Mouse (Mus musculus) midbrain, embryonic 16.5 days (tissue): ENCODE results near the gene Sox13. TPM values are rescaled to one million over a fixed set of nuclear protein-coding genes. Genes with fewer than 3 reads are reported as not detected.
"Not testable (repeated sequence)": the region's sequence is repeated elsewhere in the genome, so short reads cannot be mapped to it uniquely, and the experiment has no call there.

Source experiments
- ATAC-seq: fragments of 200-750 bp; cut with Nextera tagmentation; 2 replicates; pipeline ENCODE4 v1.8.0; 2017; ENCODE audit warnings: moderate TSS enrichment
- H3K27ac ChIP-seq: fragments of 300-500 bp; sonication (generic); 2 replicates; pipeline ENCODE4 v1.5.1; 2014; ENCODE audit warnings: mild to moderate bottlenecking, low read length, mixed read lengths
- H3K27me3 ChIP-seq: fragments of 300-500 bp; sonication (generic); 2 replicates; pipeline ENCODE4 v1.6.1; 2014; ENCODE audit warnings: low read depth, low read length, mixed read lengths; ENCODE audit not compliant: control insufficient read depth, insufficient read depth
- H3K36me3 ChIP-seq: fragments of 300-500 bp; sonication (generic); 2 replicates; pipeline ENCODE4 v1.6.1; 2014; ENCODE audit warnings: mild to moderate bottlenecking, low read length, moderate library complexity, mixed read lengths; ENCODE audit not compliant: control insufficient read depth, insufficient read depth
- H3K4me1 ChIP-seq: fragments of 300-500 bp; sonication (generic); 2 replicates; pipeline ENCODE4 v1.6.1; 2014; ENCODE audit warnings: mild to moderate bottlenecking, low read length, mixed read lengths; ENCODE audit not compliant: control insufficient read depth, insufficient read depth
- H3K4me2 ChIP-seq: fragments of 300-500 bp; sonication (generic); 2 replicates; pipeline ENCODE4 v1.6.1; 2014; ENCODE audit warnings: mild to moderate bottlenecking, low read length, mixed read lengths
- H3K4me3 ChIP-seq: fragments of 300-500 bp; sonication (generic); 2 replicates; pipeline ENCODE4 v1.5.1; 2014; ENCODE audit warnings: low read depth, mild to moderate bottlenecking, low read length, moderate library complexity, mixed read lengths
- H3K9ac ChIP-seq: fragments of 300-500 bp; sonication (generic); 2 replicates; pipeline ENCODE4 v1.6.1; 2014; ENCODE audit warnings: low read depth, low read length, mixed read lengths
- H3K9me3 ChIP-seq: fragments of 300-500 bp; sonication (generic); replicated peaks from 2 replicates; pipeline ENCODE4 v1.6.1; 2014; ENCODE audit warnings: mild to moderate bottlenecking, low read length, mixed read lengths; ENCODE audit not compliant: control insufficient read depth, poor library complexity, severe bottlenecking
- WGBS: fragments of 180-500 bp; shearing (Covaris S2); extraction: QIAGEN DNeasy Blood & Tissue Kit; methylation state at CpG from one replicate; pipeline ENCODE4 v1.1.7; 2014; 5-methylcytosine and 5-hydroxymethylcytosine counted together
- polyA plus RNA-seq: library from polyadenylated mRNA; unstranded; fragments of >200 nt; fragmentation: Nextera tagmentation; extraction: Ambion mirVana; gene quantifications from 2 replicates; pipeline ENCODE4 v1.2.1, GENCODE M21; 2015

Sox13 gene
- polyA plus RNA-seq, 1 experiment from 2014 or later: 5.3 TPM

DNA sequence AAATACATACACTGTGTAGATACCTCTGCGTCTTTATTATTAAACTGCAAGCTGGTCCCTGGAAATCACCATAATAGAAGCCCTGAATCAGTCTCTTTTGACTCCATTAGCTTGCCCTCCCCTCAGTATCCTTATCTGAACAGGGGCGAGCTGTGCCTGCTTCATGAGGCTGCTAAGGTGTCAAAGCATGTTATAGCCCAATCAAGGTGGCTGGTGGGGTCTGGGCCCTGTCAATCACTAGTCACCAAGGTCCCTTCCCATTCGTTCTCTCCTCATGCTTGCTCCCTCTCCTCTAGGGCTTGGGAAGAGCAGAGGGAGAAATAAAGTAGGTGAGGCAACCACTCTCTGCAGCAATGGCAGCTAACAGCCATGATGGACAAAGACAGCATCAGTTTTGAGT, 77.0 kb downstream of the Sox13 start:
- Histone ChIP-seq H3K36me3 (no peaks in the 10 kb centered on the region), H3K9me3 (no peaks in the 10 kb centered on the region), H3K4me1 (no peaks in the 10 kb centered on the region), H3K27ac (no peak overlapping the region), H3K4me3 (no peak overlapping the region), H3K4me2 (no peak overlapping the region), H3K27me3 (no peaks in the 10 kb centered on the region), H3K9ac (no peak overlapping the region)
- no peak for ATAC-seq
- 73% methylated on average over 3 of the region's 3 CpGs for WGBS

DNA sequence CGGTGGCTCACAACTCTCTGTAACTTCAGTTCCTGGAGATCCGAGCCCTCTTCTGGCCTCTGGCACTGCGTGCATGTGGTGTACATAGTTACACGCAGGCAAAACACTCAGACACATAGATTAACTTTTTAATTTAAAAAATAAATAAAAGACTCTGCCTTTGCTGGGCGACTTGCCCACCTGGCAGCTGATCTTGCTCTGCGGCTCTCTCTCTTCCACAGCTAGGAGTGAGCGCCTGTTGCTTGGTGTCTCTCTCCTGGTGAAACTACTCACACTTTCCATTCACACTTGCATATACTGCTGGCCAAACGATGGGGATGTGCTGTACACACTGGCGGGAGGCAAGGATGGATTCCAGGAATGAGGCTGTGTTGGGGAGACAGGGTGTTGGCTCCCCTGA, 77.6 kb downstream of the Sox13 start:
- whole genome bisulfite sequencing: 86% methylated on average over 9 of the region's 9 CpGs
- H3K27ac ChIP-seq: no peak overlapping the region
- no peaks in the 10 kb centered on the region for H3K36me3 ChIP-seq
- no peaks in the 10 kb centered on the region for H3K4me1 ChIP-seq
- H3K4me3 ChIP-seq: no peak overlapping the region
- no peak overlapping the region for H3K4me2 ChIP-seq
- ATAC-seq: no peak
- no peaks in the 10 kb centered on the region for H3K27me3 ChIP-seq
- no peak overlapping the region for H3K9ac ChIP-seq
- no peaks in the 10 kb centered on the region for H3K9me3 ChIP-seq

DNA sequence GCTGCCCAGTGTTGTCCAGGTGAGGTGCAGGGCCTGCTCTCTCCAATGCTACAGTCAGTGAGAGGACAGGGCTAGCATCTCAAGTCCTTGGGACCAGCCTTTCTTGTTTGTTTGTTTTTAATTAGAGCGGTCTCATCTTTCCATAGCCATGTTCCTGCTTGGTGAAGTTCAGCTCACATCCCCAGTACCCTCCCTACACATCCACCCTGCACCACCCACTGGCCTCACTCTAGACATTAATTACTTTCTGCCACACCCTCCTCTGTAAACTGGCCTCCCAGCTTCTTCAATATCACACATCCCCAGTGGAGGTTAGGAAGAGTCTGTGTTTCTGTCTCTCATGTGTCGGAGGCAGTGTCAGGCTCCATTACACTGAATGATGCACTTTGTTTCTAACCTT, 79.8 kb downstream of the Sox13 start:
- Histone ChIP-seq H3K9ac (no peak overlapping the region), H3K27me3 (no peaks in the 10 kb centered on the region), H3K4me3 (no peak overlapping the region), H3K9me3 (no peaks in the 10 kb centered on the region), H3K4me1 (no peaks in the 10 kb centered on the region), H3K4me2 (no peak overlapping the region), H3K36me3 (no peaks in the 10 kb centered on the region), H3K27ac (no peak overlapping the region)
- ATAC-seq: no peak
- WGBS: 97% methylated on average over 2 of the region's 2 CpGs

DNA sequence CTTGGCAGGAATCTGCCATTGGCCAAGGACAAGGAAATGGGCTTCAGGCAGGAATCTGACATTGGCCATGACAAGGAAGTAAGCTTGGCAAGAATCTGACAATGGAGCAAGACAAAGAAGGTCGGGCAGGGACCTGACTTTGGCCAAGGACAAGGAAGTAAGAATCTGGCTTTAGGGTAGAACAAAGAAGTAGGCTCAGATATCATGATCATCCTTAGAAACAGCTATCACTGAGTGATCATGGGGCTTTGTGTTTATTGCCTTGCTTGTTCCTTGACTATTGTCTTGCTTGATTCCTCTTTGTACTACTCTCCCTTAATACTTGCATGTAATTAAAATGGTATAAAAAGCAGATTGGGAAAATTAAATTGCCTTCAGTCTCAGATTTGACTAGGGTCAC, 83.8 kb downstream of the Sox13 start:
- H3K27ac ChIP-seq, H3K36me3 ChIP-seq, H3K9me3 ChIP-seq, H3K4me1 ChIP-seq, H3K4me3 ChIP-seq, ATAC-seq, H3K4me2 ChIP-seq, H3K9ac ChIP-seq, H3K27me3 ChIP-seq: not testable (repeated sequence)
- 74% methylated on average over 1 of the region's 1 CpGs for WGBS

DNA sequence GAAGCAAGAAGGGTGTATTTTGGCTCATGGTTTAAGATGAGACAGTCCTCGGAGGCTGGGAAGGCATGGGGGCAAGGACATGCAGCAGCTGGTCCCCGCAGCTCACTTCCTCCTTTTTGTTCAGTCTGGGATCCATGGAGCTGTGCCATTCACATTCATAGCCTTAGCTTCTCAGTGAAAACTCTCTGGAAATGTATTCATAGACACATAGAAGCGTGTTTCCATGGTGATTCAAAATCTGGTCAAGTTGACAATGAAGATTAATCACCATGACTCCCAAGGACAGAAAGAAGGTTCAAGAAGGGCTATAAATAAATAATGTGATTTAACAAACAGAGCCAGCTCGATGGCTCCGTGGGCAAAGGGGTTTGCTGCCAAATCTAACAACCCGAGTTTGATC, 90.2 kb downstream of the Sox13 start:
- H3K4me3 ChIP-seq: no peak overlapping the region
- H3K36me3 ChIP-seq: no peaks in the 10 kb centered on the region
- WGBS: 31% methylated on average over 6 of the region's 6 CpGs
- H3K9me3 ChIP-seq: no peaks in the 10 kb centered on the region
- H3K4me1 ChIP-seq: peaks cover 16% of the 10 kb centered on the region
- H3K4me2 ChIP-seq: no peak overlapping the region
- no peaks in the 10 kb centered on the region for H3K27me3 ChIP-seq
- no peak overlapping the region for H3K27ac ChIP-seq
- ATAC-seq: no peak
- no peak overlapping the region for H3K9ac ChIP-seq

DNA sequence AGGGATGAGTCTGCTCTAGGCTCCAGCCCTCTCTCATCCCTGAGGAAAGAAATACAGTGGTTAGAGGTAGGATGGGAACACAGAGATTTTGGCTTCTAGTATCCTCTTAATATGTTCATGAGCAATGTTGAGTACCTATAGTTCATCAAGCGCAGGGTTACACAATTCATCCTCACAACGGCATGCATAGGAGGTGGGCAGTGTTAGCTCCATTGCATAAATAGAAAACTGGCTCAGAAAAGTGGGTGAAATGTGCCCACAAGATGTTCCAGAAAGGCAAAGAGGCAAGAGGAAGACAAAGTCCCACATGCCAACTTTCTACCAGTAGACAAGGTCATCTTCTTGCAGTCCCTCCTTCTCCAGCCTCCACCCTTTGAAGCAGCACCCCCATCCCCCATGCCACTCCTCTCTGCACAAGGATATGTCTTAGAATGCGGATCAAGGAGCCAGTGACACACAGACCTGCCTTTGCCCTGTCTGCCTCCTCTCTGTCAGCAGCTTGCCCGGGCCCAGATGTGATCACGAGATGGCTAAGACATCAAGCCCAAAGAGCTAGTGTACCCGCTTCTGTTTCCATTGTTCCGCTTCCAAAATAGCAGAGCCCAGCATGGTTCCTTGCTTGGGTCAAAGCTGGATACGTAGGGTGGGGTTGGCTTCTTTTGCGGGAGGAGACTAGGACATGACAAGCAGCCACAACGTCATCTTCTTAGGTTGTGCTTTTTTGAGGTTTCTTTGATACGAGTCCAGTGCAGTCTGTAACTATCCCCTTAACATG, 91.3 kb downstream of the Sox13 start:
- no peak for ATAC-seq
- 89% methylated on average over 11 of the region's 11 CpGs for WGBS
- no peak overlapping the region for H3K4me3 ChIP-seq

More for the DNA sequence above, 91.3 kb downstream of the Sox13 start:
- Histone ChIP-seq H3K36me3 (no peaks in the 10 kb centered on the region), H3K4me1 (peaks cover 21% of the 10 kb centered on the region), H3K27me3 (no peaks in the 10 kb centered on the region), H3K4me2 (no peak overlapping the region), H3K27ac (no peak overlapping the region), H3K9me3 (no peaks in the 10 kb centered on the region), H3K9ac (no peak overlapping the region)

Other genes starting within 250 kb of the Sox13 start
- gene Golt1a, start 114.6 kb downstream of the Sox13 start, polyA plus RNA-seq: not detected in 2 replicates
- gene Kiss1, start 102.5 kb downstream of the Sox13 start, polyA plus RNA-seq: not detected in 2 replicates
- gene Ren1, start 73.9 kb downstream of the Sox13 start, polyA plus RNA-seq: 0.35 TPM in 1 of 2 replicates, not detected in the other
- gene Etnk2, start 60.8 kb downstream of the Sox13 start, polyA plus RNA-seq: 24.6 and 26.5 TPM in 2 replicates
- 354 and 378 TPM in 2 replicates for gene Snrpe, start 185.9 kb upstream of the Sox13 start, polyA plus RNA-seq
- not detected in 2 replicates for gene Zbed6, start 236.5 kb upstream of the Sox13 start, polyA plus RNA-seq
- gene Gm38394, start 236.9 kb upstream of the Sox13 start, polyA plus RNA-seq: 2.3 and 3.1 TPM in 2 replicates